Mouse (Mus musculus) embryonic facial prominence, embryonic 15.5 days (tissue): ENCODE measurements around the gene 4930442H23Rik. TPM values are rescaled to one million over a fixed set of nuclear protein-coding genes. Genes with fewer than 3 reads are reported as not detected.

ENCODE experiments used
- ATAC-seq: fragments of 200-750 bp; cut with Nextera tagmentation; 2 replicates; pipeline ENCODE4 v1.8.0; 2017; ENCODE audit warnings: low read depth, moderate TSS enrichment; ENCODE audit not compliant: insufficient number of reproducible peaks, low FRiP score, low TSS enrichment
- H3K27ac ChIP-seq: fragments of 300-500 bp; sonication (generic); replicated peaks from 2 replicates; pipeline ENCODE4 v1.5.1; 2015; ENCODE audit warnings: mild to moderate bottlenecking, inconsistent platforms
- H3K27me3 ChIP-seq: fragments of 300-500 bp; sonication (generic); 2 replicates; pipeline ENCODE4 v1.6.1; 2015; ENCODE audit warnings: inconsistent platforms
- H3K36me3 ChIP-seq: fragments of 300-500 bp; sonication (generic); 2 replicates; pipeline ENCODE4 v1.6.1; 2015; ENCODE audit warnings: mild to moderate bottlenecking, inconsistent platforms
- H3K4me1 ChIP-seq: fragments of 300-500 bp; sonication (generic); 2 replicates; pipeline ENCODE4 v1.6.1; 2015; ENCODE audit warnings: inconsistent platforms
- H3K4me2 ChIP-seq: fragments of 300-500 bp; sonication (generic); replicated peaks from 2 replicates; pipeline ENCODE4 v1.6.1; 2015; ENCODE audit warnings: mild to moderate bottlenecking, inconsistent platforms
- H3K4me3 ChIP-seq: fragments of 300-500 bp; sonication (generic); replicated peaks from 2 replicates; pipeline ENCODE4 v1.5.1; 2015; ENCODE audit warnings: mild to moderate bottlenecking, inconsistent platforms
- H3K9ac ChIP-seq: fragments of 300-500 bp; sonication (generic); 2 replicates; pipeline ENCODE4 v1.6.1; 2015; ENCODE audit warnings: inconsistent platforms
- H3K9me3 ChIP-seq: fragments of 300-500 bp; sonication (generic); replicated peaks from 2 replicates; pipeline ENCODE4 v1.6.1; 2016; ENCODE audit warnings: inconsistent platforms
- WGBS: fragments of 180-500 bp; shearing (Covaris S2); methylation state at CpG from one replicate; pipeline ENCODE4 v1.1.7; 2015; 5-methylcytosine and 5-hydroxymethylcytosine counted together
- polyA plus RNA-seq: library from polyadenylated mRNA; unstranded; fragments of >200 nt; fragmentation: Nextera tagmentation; extraction: Ambion mirVana; gene quantifications from 2 replicates; pipeline ENCODE4 v1.2.1, GENCODE M21; 2015

Gene 4930442H23Rik
- polyA plus RNA-seq, 1 experiment from 2014 or later = 0.21 TPM

DNA sequence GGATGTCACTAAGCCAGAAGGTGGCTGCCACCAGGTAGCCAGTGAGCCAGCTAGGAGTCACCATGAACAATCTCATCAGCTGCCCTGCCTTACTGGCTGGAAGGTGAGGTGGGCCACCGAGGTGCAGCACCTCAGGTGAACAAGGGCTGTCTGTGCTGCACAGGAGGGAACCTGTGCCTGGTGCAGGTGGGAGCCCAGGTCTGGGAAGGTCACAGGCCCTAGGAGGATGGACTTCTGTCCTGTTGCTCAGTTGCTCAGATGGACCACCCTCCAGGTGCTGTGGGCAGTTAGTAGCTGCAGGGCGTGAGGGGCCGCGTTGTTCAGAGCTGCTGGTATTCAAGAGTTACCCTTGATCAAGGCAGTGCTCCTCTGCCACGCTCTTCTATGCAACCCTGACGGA is 33.2 kb upstream of the 4930442H23Rik start:
- ATAC-seq = no peak
- no peaks in the 10 kb centered on the region; the same call in 1 of the 2 replicates for H3K27me3 ChIP-seq
- H3K36me3 ChIP-seq = no peaks in the 10 kb centered on the region
- no peak overlapping the region for H3K9ac ChIP-seq
- H3K27ac ChIP-seq = no peak overlapping the region
- H3K4me1 ChIP-seq = no peaks in the 10 kb centered on the region
- no peak overlapping the region for H3K4me3 ChIP-seq
- WGBS = 80% methylated on average over 6 of the region's 6 CpGs
- H3K9me3 ChIP-seq = no peaks in the 10 kb centered on the region
- H3K4me2 ChIP-seq = no peak overlapping the region

DNA sequence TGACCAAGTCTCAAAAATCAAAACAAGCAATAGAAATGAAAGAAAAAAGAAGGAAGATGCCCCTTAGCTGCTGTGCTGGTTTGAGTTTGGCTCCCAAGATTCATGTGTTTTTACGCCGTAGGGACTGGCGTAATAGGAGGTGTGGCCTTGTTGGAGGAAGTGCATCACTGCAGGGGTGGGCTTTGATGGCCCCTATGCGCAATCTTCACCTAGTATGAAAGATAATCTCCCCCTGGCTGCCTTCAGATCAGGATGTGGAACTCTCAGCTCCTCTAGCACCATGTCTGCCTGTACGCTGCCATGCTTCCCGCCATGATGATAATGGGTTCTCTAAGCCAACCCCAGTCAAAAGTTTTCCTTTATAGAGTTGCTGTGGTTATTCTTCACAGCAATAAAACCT is 32.6 kb upstream of the 4930442H23Rik start:
- no peak overlapping the region for H3K4me3 ChIP-seq
- no peaks in the 10 kb centered on the region for H3K4me1 ChIP-seq
- H3K36me3 ChIP-seq = no peaks in the 10 kb centered on the region
- 79% methylated on average over 6 of the region's 6 CpGs for WGBS
- no peaks in the 10 kb centered on the region for H3K9me3 ChIP-seq
- no peak overlapping the region for H3K9ac ChIP-seq
- ATAC-seq = no peak
- no peak overlapping the region for H3K4me2 ChIP-seq
- no peak overlapping the region for H3K27ac ChIP-seq
- H3K27me3 ChIP-seq = no peaks in the 10 kb centered on the region; the same call in 1 of the 2 replicates

DNA sequence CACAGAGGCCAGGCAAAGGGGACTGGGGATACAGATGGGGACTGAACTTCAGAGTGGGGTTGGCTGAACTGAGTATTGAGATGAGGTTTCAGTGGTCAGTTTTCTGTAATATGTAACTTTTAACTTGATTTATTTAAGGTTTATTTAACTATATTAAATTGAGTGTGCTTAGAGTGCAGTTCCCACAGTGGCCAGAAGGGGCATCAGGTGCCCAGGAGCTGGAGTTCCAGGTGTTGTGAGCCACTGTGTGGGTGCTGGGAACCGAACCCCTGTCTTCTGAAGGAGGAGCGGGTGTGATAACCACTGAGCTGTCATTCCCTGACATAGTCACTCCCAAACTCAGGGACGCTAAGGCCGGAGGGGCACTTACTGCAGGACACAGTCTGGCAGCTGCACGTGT is 26.5 kb upstream of the 4930442H23Rik start:
- 93% methylated on average over 5 of the region's 5 CpGs for WGBS

GRCm38 (mm10) chr10:81204137-81204536 is 20.5 kb upstream of the 4930442H23Rik start:
- H3K9ac ChIP-seq = no peak overlapping the region
- H3K4me1 ChIP-seq = no peaks in the 10 kb centered on the region
- H3K27me3 ChIP-seq = peaks cover 5% of the 10 kb centered on the region; the same call in 1 of the 2 replicates
- H3K4me2 ChIP-seq = no peak overlapping the region
- no peaks in the 10 kb centered on the region for H3K36me3 ChIP-seq
- no peak overlapping the region for H3K4me3 ChIP-seq
- no peak for ATAC-seq
- WGBS = 70% methylated on average over 4 of the region's 4 CpGs
- no peaks in the 10 kb centered on the region for H3K9me3 ChIP-seq
- no peak overlapping the region for H3K27ac ChIP-seq

More for the DNA sequence above, 26.5 kb upstream of the 4930442H23Rik start:
- H3K27me3 ChIP-seq = peaks cover 3% of the 10 kb centered on the region; the same call in 1 of the 2 replicates
- H3K4me1 ChIP-seq = no peaks in the 10 kb centered on the region
- no peak overlapping the region for H3K4me2 ChIP-seq
- H3K27ac ChIP-seq = no peak overlapping the region
- H3K4me3 ChIP-seq = no peak overlapping the region
- no peak overlapping the region for H3K9ac ChIP-seq
- no peaks in the 10 kb centered on the region for H3K9me3 ChIP-seq
- no peaks in the 10 kb centered on the region for H3K36me3 ChIP-seq
- no peak for ATAC-seq

DNA sequence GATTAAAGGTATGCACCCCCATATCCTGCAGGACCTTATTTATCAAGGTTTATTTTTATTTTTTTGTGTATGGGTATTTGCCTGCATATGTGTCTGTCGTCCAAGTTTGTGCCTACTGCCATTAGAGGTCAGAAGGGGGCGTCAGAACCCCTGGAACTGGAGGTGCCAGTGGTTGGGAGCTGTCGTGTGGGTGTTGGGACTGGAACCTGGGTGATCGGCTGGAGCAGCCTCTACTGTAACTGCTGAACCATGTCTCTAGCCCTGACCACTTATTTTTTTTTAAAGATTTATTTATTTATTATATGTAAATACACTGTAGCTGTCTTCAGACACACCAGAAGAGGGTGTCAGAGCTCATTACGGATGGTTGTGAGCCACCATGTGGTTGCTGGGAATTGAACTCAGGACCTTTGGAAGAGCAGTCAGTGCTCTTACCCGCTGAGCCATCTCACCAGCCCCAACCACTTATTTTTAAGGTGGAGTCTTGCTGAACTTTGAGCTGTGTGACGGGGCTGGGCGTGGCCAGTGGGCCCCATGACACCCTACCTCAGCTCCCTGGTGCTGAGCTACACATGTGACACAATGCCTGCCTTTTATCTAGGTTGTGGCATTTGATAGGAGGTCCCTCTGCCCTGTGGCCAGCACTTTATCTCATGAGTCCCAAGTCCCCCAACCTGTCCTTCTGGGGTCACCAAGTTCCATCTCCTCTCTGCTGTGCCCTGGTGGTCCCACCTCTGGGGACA is 19.5 kb upstream of the 4930442H23Rik start:
- Histone ChIP-seq H3K4me1 (no peaks in the 10 kb centered on the region), H3K27ac (no peak overlapping the region), H3K4me3 (no peak overlapping the region), H3K36me3 (no peaks in the 10 kb centered on the region), H3K27me3 (peaks cover 8% of the 10 kb centered on the region; the same call in 1 of the 2 replicates), H3K9me3 (no peaks in the 10 kb centered on the region), H3K9ac (no peak overlapping the region), H3K4me2 (no peak overlapping the region)
- no peak for ATAC-seq
- 66% methylated on average over 8 of the region's 8 CpGs for WGBS

GRCm38 (mm10) chr10:81201807-81202758 is 18.4 kb upstream of the 4930442H23Rik start, which contains the start of gene Nmrk2:
Gene Nmrk2 (minus strand): TSS chr10:81202051.
- 0 out of 2 replicates have a peak, but pooled peaks have one; percentile 16 for ATAC-seq
- Histone ChIP-seq H3K4me2 (no peak within 1 kb of the TSS), H3K27me3 (peaks cover 9% of the 10 kb centered on the region; the same call in 1 of the 2 replicates), H3K9ac (no peak within 1 kb of the TSS), H3K4me1 (no peaks in the 10 kb centered on the region), H3K36me3 (no peaks in the 10 kb centered on the region), H3K27ac (no peak within 1 kb of the TSS), H3K4me3 (no peak within 1 kb of the TSS), H3K9me3 (no peaks in the 10 kb centered on the region)
- 49% methylated on average over 13 of the region's 13 CpGs for WGBS

GRCm38 (mm10) chr10:81200605-81201287 is 17.1 kb upstream of the 4930442H23Rik start:
- no peak overlapping the region for H3K27ac ChIP-seq
- peaks cover 21% of the 10 kb centered on the region for H3K27me3 ChIP-seq
- no peak overlapping the region for H3K9ac ChIP-seq
- ATAC-seq = no peak
- H3K4me2 ChIP-seq = no peak overlapping the region
- H3K36me3 ChIP-seq = no peaks in the 10 kb centered on the region
- no peaks in the 10 kb centered on the region for H3K4me1 ChIP-seq
- H3K4me3 ChIP-seq = no peak overlapping the region
- no peaks in the 10 kb centered on the region for H3K9me3 ChIP-seq
- WGBS = 75% methylated on average over 20 of the region's 20 CpGs

DNA sequence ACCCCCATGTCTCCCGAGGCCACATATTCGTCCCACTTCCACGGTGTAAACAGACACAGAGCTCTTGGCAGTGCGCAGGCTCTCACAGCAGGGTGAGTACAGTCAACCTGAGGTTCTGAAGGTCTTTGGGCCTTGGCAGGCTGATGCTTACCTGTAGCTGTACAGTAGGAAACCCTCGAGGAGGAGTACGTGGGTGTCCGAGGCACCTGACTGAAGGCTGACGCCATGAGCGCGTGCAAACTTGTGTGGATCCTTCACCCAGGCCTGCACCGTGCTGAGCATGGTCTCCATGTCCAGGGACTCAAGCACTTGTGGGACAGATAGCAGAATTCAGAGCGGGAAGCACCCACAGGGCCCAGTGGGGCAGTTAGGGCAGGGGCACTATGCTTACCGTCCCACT is 16.5 kb upstream of the 4930442H23Rik start:
- H3K4me1 ChIP-seq = no peaks in the 10 kb centered on the region
- no peak for ATAC-seq
- H3K9me3 ChIP-seq = no peaks in the 10 kb centered on the region
- H3K4me2 ChIP-seq = no peak overlapping the region
- no peak overlapping the region for H3K27ac ChIP-seq
- WGBS = 78% methylated on average over 13 of the region's 13 CpGs
- no peak overlapping the region for H3K4me3 ChIP-seq
- H3K9ac ChIP-seq = no peak overlapping the region
- peaks cover 27% of the 10 kb centered on the region for H3K27me3 ChIP-seq
- no peaks in the 10 kb centered on the region for H3K36me3 ChIP-seq

- H3K4me2 ChIP-seq = no peak overlapping the region
- no peak overlapping the region for H3K4me3 ChIP-seq
- no peak for ATAC-seq
- no peak overlapping the region for H3K27ac ChIP-seq
- peaks cover 7% of the 10 kb centered on the region for H3K4me1 ChIP-seq
- H3K9me3 ChIP-seq = no peaks in the 10 kb centered on the region
- 82% methylated on average over 6 of the region's 6 CpGs for WGBS
- no peaks in the 10 kb centered on the region for H3K36me3 ChIP-seq
- no peak overlapping the region for H3K9ac ChIP-seq
- peaks cover 38% of the 10 kb centered on the region for H3K27me3 ChIP-seq
These were observed 15.3 kb upstream of the 4930442H23Rik start for GRCm38 (mm10) chr10:81198990-81199389.

DNA sequence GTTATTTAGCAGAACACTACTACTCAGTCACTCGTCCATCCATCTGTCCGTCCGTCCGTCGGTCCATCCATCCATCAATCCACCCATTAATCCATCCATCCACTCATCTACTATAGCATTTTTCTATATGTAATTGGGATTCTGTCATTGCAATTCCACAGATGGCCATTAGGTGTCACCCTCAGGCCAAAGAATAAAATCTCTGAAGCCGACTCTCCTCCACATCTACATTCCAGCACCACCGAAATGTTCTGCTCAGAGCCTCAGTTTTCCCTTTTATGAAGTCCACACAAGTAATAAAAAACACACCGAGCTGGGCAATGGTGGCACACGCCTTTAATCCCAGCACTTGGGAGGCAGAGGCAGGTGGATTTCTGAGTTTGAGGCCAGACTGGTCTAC is 14.6 kb upstream of the 4930442H23Rik start:
- H3K4me3 ChIP-seq = no peak overlapping the region
- H3K4me2 ChIP-seq = no peak overlapping the region
- H3K9me3 ChIP-seq = no peaks in the 10 kb centered on the region
- peaks cover 11% of the 10 kb centered on the region for H3K4me1 ChIP-seq
- no peak for ATAC-seq
- H3K27ac ChIP-seq = no peak overlapping the region
- H3K9ac ChIP-seq = no peak overlapping the region
- no peaks in the 10 kb centered on the region for H3K36me3 ChIP-seq
- WGBS = 4% methylated on average over 9 of the region's 9 CpGs
- H3K27me3 ChIP-seq = peaks cover 44% of the 10 kb centered on the region

DNA sequence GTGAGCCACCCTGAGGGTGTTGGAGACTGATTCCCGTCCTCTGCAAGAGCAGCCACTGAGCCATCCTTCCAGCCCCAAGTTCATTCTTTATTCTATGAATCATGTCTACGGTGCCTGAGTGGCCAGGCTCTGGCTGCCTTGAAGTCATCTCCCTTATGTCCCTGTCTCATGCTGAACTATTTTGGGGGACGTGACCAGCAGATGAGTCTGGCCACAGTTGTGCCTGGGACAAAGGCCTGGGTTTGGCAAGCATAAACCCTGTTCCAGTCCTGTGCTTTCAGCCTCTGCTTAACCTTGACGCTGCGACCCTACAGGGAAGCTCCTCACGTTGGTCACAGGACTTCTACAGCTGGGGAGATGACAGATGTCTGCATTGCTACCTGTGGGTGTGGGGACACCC is 13.7 kb upstream of the 4930442H23Rik start:
- H3K4me1 ChIP-seq = peaks cover 18% of the 10 kb centered on the region
- no peak overlapping the region for H3K9ac ChIP-seq
- H3K36me3 ChIP-seq = no peaks in the 10 kb centered on the region
- H3K4me2 ChIP-seq = no peak overlapping the region
- no peak overlapping the region for H3K4me3 ChIP-seq
- no peak for ATAC-seq
- peaks cover 46% of the 10 kb centered on the region for H3K27me3 ChIP-seq
- 46% methylated on average over 6 of the region's 6 CpGs for WGBS
- no peak overlapping the region for H3K27ac ChIP-seq
- no peaks in the 10 kb centered on the region for H3K9me3 ChIP-seq
